Mouse (Mus musculus) urinary bladder, adult 2 months (tissue): Measurements from ENCODE around the gene Rdh7. TPM values are rescaled to one million over a fixed set of nuclear protein-coding genes. Genes with fewer than 3 reads are reported as not detected.
"Not testable (repeated sequence)": the region's sequence is repeated elsewhere in the genome, so short reads cannot be mapped to it uniquely, and the experiment has no call there.

ENCODE experiments used
- DNase-seq: peaks from one replicate; pipeline ENCODE4 v3.0.0; 2022; ENCODE audit warnings: low spot score
- polyA plus RNA-seq: library from polyadenylated mRNA; depleted of rRNA; stranded (reverse); fragments of >200 nt; gene quantifications from 2 replicates; pipeline ENCODE4 v1.2.3, GENCODE M21; 2012

The Rdh7 gene
- polyA plus RNA-seq, 1 experiment, result not detected

DNA sequence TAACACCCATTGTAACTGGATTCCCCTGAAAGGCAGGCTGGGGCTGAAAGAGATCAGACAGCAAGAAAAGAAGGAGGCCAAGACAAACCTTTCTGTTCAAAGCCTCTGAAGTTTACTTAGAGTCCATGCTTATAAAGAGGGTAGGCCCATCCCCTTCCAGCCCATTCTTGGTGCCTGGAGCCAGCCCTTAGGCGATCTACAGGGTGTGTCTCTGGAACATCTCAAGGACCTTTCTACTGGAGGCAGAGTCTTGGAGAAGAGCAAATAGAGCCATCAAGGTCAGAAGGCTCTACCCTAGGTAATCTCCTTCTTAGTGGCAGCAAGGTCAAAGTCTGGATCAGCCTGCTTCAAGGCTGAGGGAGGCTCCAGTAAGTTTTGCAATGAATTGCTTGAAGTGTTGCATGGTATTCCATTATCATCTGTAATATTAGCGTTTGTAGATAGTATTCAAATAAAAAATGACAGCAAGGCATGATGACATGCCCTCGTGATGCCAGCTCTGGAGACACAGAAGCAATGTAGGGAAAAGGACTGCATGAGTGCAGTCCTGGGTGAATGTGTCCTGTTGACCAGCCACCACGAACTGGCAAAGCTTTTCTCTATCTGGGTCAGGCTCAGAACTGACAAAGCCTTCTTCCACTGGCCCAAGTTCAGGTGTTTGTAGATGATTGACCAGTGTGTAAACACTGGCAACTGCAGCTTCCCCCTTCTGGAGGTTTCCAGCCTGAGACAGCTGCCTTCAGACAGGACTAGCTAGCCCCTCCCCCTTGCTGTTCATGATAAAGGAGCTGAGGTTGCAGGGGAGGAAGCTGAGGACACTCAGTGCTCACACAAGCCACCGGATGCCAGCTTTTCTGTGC lies 4.8 kb upstream of the Rdh7 start:
- DNase-seq, result not testable (repeated sequence)

GRCm38 (mm10) chr10:127891481-127891880 lies 2.9 kb upstream of the Rdh7 start:
- DNase-seq, result no peak

DNA sequence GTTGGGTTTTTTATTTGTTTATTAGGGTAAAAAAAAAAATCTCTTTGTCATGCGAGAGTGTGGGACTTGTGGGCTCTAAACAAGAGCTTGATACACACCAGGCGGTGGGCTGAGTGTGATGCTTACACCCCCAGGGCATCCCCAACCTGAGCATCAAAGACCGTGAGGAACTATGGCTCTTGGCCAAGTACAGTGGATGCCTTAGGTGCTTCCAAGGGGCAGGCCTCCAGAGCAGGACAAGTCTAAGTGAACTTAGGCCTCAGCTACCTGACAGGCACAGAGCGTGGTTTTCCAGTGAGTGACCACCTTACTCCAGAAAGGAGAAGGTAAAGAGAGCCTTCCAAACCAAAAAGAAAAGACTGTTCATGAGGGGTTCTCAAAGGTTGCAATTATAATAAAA lies 1.6 kb downstream of the Rdh7 start:
- no peak for DNase-seq

DNA sequence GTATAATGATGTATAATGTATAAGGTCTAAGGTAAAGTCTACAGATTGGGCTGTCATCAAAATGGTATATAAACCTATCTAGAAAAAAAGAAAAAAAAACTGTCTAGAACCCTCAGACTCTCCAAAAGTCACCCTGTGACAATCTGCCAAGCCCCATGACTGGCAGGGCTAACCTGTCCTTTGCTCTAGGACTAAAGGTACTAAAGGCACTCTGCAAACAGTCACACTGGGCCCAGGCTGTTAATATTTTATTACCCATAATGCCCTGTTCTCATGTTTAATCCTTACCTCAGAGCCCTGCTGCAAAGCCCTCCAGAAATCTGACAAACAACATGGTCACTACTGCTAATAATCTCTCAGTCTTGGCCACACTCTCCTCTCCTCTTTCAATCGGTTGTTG lies 2.1 kb downstream of the Rdh7 start:
- no peak for DNase-seq

- no peak for DNase-seq
Observed at GRCm38 (mm10) chr10:127881041-127881440, 7.6 kb downstream of the Rdh7 start.

DNA sequence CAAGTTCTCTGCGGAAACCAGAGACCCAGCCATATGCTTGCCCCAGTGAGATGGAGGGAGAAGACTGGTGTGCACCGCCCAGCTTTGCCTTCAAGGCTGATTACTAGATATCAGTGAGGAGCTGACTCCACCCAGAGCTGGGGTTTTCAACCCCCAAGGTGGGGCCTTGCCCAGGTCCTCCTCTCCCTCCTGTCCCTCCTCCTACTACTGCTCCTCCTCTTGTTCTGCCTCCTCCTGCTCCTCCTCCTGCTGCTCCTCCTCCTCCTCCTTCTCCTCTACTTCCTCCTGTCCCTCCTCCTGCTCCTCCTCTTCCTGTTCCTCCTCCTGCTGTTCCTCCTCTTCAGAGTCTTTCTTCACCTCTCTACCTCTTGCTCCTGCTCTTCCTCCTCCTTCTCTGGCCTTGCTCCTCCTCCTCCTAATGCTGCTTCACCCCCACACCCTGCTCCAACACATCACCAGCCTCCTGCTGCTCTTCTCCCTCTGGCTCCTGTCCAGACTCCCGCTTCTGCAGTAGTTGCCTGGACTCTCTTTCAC lies 9.4 kb downstream of the Rdh7 start:
- no peak for DNase-seq

- DNase-seq, result no peak
Observed at GRCm38 (mm10) chr10:127878262-127879057, 10.2 kb downstream of the Rdh7 start.

DNA sequence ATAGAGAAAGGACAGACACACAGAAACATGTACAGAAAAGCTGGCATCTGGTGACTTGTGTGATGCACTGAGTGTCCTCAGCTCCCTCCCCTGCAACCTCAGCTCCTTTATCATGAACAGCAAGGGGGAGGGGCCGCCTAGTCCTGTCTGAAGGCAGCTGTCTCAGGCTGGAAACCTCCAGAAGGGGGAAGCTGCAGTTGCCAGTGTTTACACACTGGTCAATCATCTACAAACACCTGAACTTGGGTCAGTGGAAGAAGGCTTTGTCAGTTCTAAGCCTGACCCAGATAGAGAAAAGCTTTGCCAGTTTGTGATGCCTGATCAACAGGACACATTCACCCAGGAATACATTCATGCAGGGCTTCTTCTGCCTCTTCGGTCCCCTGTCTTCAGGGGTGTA lies 10.9 kb downstream of the Rdh7 start:
- no peak for DNase-seq

DNA sequence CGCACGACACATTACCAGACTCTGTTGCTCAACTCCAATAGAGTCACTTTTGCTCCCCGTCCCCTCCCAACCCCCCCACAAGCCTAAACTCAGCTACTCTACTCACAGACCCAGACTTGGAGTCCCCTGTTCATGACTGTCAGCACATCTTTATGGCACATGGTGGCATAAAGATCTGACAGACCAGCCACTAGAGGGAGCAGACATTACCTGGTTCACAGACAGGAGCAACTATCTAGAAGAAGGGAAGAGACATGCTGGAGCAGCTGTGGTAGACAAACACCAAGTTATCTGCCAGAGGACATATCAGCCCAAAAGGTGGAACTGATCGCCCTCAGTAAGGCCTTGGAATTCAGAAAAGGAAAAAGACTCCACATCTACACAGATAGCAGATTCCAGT lies 16.1 kb downstream of the Rdh7 start:
- no peak for DNase-seq

- DNase-seq, result no peak
Observed at GRCm38 (mm10) chr10:127866232-127866631, 22.4 kb downstream of the Rdh7 start, which contains the start of gene Rdh16f2. Gene Rdh16f2 (plus strand): TSS chr10:127866474.

DNA sequence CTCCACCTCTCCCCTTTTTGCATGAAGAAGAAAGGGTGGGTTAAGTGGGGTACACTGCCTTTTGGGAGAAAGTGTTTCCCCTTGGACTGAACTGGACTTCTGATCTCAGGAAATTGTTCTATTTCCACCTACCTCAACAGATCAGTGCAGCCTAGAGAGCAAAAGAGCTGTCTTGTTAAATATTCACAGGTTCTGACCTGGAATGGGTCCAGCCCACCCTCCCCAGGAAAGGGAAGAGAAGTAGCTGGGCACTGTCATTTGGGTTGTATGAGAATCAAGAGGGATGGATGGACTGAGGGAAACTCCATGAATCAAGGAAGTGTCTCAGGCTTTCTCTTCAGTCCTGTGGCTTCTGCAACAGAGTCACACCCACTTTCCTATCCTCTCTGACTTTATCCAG lies 23.7 kb downstream of the Rdh7 start:
- no peak for DNase-seq

DNA sequence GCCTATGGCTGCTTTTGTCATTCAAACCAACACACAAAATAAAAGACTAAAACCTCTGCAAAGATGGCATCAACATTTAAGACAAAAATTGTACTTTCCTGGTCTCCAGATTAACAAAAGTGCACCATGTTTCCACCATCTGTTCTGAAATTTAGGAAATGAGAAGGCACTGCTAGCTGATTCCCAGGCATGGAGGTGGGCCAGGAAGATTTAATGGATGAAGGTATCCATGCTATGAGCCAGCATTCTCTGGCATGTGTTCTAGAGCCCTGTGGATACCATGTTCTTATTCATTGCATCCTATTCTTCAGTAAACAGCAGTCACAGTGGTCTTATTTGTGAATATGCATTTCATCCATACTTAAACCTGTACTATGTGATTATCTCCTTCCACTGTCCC lies 32.2 kb downstream of the Rdh7 start:
- no peak for DNase-seq

DNA sequence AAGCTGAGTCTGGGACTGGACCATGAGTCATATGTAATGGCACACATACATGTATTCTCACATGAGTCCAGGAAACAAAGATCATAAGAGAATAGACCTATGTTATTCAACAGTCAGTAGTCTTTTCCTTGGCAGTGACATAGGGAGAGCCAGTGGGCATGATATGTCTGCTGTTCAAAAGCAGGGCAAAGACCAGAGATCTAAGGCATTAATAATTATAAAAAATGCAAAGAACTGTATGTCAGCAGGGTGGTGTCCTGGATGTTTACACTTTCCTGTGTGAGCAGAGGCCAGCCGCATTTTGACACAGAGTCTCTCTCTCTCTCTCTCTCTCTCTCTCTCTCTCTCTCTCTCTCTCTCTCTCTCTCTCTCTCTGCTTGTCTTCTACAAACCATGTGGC lies 39.0 kb downstream of the Rdh7 start, which contains the start of gene Rdh19:
Gene Rdh19, plus strand, starts transcription at position 301 of the 400 bp plus-strand sequence.
- no peak for DNase-seq

- DNase-seq, result no peak
Observed at GRCm38 (mm10) chr10:127848089-127848488, 40.5 kb downstream of the Rdh7 start.

DNA sequence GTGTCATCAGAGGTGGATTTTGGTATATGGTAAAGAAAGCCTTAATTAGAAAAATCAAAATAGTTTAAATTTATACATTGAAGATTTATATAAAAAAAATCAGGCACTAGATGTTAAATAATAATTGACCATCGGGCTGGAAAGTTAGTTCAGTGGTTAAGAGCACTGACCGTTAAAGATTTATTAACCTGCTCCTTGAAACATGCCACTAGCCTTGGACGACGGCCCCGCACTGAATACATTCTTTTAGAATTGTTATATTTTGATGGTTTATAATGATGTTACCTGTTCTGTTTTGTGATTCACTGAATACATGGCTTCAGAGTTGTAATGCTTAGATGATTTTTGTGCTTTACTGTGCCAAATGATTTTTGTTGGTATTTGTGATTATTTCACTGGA lies 42.7 kb downstream of the Rdh7 start:
- not testable (repeated sequence) for DNase-seq

GRCm38 (mm10) chr10:127840776-127841175 lies 47.8 kb downstream of the Rdh7 start:
- DNase-seq, result no peak

DNA sequence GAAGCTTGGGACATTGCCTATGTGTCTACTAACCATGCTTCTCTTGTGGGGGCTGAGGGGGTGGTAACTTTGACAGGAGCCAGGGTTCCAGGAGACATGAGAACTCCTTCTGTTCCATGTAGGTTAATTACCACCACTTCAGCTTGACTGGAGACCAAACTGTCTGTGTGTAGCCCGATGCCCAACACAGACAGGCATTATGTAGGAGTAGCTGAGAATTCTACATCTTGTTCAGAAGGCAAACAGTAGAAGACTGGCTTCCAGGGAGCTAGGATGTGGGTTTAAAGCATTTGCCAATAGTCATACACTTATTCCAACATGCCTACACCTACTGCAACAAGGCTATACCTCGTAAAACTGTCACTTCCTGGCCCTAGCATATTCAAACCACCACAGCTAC lies 50.1 kb downstream of the Rdh7 start:
- no peak for DNase-seq

- DNase-seq, result not testable (repeated sequence)
Observed at GRCm38 (mm10) chr10:127837793-127838192, 50.8 kb downstream of the Rdh7 start.

DNA sequence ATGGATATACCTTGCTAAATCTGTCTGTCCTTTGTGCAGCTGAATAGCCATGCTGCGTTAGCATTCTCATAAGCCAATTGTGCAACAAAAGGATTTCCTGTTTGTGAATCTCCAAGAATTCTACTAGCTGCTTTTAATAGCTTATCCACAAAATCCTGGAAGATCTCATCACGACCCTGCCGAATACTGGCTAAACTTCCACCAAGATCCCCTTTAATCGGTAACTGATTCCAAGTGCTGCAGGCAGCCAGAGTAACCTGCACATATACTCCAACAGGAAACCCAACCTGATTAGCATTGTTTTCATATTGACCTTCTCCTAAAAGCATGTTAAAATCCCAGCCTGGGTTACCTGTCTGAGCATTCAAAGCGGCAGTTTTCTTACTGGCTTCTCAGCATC lies 53.3 kb downstream of the Rdh7 start:
- no peak for DNase-seq

DNA sequence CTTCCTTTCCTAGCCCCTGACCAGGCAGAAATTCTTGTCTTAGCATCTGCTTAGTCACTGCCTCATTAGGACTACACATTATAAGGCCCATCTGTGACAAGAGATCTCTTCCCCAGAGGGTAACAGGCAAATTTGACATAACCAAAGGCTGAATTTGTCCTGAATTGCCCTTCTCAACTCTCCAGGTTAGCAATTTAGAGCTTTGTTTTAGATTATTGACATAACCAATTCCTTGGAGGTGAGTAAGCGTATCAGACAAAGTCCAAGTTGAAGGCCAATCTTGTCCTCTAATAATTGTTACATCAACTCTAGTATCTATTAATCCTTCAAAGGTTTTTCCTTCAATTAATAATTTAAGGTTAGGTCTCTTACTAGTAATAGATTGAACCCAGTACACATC lies 54.4 kb downstream of the Rdh7 start:
- not testable (repeated sequence) for DNase-seq
